Mouse (Mus musculus) A20 (cell line): ENCODE measurements at regions not wholly inside any gene's neighbourhood (a gene's known extent, or its start where the extent isn't known, plus 50 kb on each side); places are given as distances from the start of the nearest gene placed in this dataset.

Experiments
- DNase-seq: peaks from one replicate; pipeline ENCODE4 v3.0.0-alpha.2; 2011; ENCODE audit warnings: low read depth, low spot score

GRCm38 (mm10) chr1:21132340-21132739 lies 53.3 kb upstream of the Tram2 start:
- DNase-seq: no peak

GRCm38 (mm10) chr1:21146961-21147360 lies 67.9 kb upstream of the Tram2 start:
- DNase-seq: no peak

- peak; percentile 67 for DNase-seq
Observed at GRCm38 (mm10) chr1:21161742-21162141, 56.6 kb upstream of the Tmem14a start.

- DNase-seq: peak; percentile 51
Observed at GRCm38 (mm10) chr1:21166287-21166733, 52.1 kb upstream of the Tmem14a start.

- DNase-seq: no peak
Observed at GRCm38 (mm10) chr1:21166762-21167161, 51.6 kb upstream of the Tmem14a start.
